Mouse (Mus musculus) granulocyte monocyte progenitor cell, adult 5-6 weeks (primary cell): ENCODE data around the gene Acnat1. TPM values are rescaled to one million over a fixed set of nuclear protein-coding genes. Genes with fewer than 3 reads are reported as not detected.
"Not testable (repeated sequence)": the region's sequence is repeated elsewhere in the genome, so short reads cannot be mapped to it uniquely, and the experiment has no call there.

ENCODE experiments used
- ATAC-seq: replicated peaks from 2 replicates; pipeline ENCODE4 v1.8.0; 2016; ENCODE audit warnings: mild to moderate bottlenecking, moderate TSS enrichment, inconsistent platforms; ENCODE audit not compliant: poor library complexity, severe bottlenecking
- total RNA-seq, 2 experiments: library from RNA; stranded (forward) in 1 of 2; stranded (reverse) in 1 of 2; fragments of 200-712, 200-1000 nt in 1 of 2; fragments of >200 nt in 1 of 2; fragmentation: Nextera tagmentation in 1 of 2; gene quantifications; 2 replicates each; pipeline ENCODE4 v1.2.3; 2014 to 2017

Acnat1 gene
- total RNA-seq, 2 experiments from 2014 or later, result not detected

GRCm38 (mm10) chr4:49469435-49470151 lies 4.1 kb downstream of the Acnat1 start:
- no peak for ATAC-seq

GRCm38 (mm10) chr4:49467360-49467759 lies 6.4 kb downstream of the Acnat1 start:
- ATAC-seq, result no peak

GRCm38 (mm10) chr4:49456171-49456570 lies 17.5 kb downstream of the Acnat1 start:
- ATAC-seq, result no peak

- ATAC-seq, result no peak
These were observed 21.7 kb downstream of the Acnat1 start for GRCm38 (mm10) chr4:49451848-49452551.

GRCm38 (mm10) chr4:49451133-49451847 lies 22.4 kb downstream of the Acnat1 start:
- not testable (repeated sequence) for ATAC-seq

GRCm38 (mm10) chr4:49436968-49437367 lies 36.7 kb downstream of the Acnat1 start:
- ATAC-seq, result not testable (repeated sequence)

- ATAC-seq, result not testable (repeated sequence)
These were observed 63.6 kb downstream of the Acnat1 start for GRCm38 (mm10) chr4:49410151-49410550.

GRCm38 (mm10) chr4:49407957-49408356 lies 65.8 kb downstream of the Acnat1 start, which contains the start of gene Acnat2:
Gene Acnat2 (minus strand): TSS chr4:49408151.
- ATAC-seq, result not testable (repeated sequence)

Other genes starting within 250 kb of the Acnat1 start
- gene Acnat2, start 65.8 kb downstream of the Acnat1 start, total RNA-seq (2014; fragmentation: Nextera tagmentation), result not detected in 2 replicates
- gene Acnat2, start 65.8 kb downstream of the Acnat1 start, total RNA-seq (2017), result not detected in 2 replicates
- gene Baat, start 32.6 kb upstream of the Acnat1 start, total RNA-seq (2014; fragmentation: Nextera tagmentation), result not detected in 2 replicates
- not detected in 2 replicates for gene Baat, start 32.6 kb upstream of the Acnat1 start, total RNA-seq (2017)
- 34.6 and 40.5 TPM in 2 replicates for gene Mrpl50, start 47.2 kb upstream of the Acnat1 start, total RNA-seq (2014; fragmentation: Nextera tagmentation)
- 38.7 and 39.9 TPM in 2 replicates for gene Mrpl50, start 47.2 kb upstream of the Acnat1 start, total RNA-seq (2017)
- 1.9 and 2.8 TPM in 2 replicates for gene Zfp189, start 47.3 kb upstream of the Acnat1 start, total RNA-seq (2014; fragmentation: Nextera tagmentation)
- 6.2 and 6.7 TPM in 2 replicates for gene Zfp189, start 47.3 kb upstream of the Acnat1 start, total RNA-seq (2017)
- not detected in 2 replicates for gene Aldob, start 75.6 kb upstream of the Acnat1 start, total RNA-seq (2014; fragmentation: Nextera tagmentation)
- not detected in 2 replicates for gene Aldob, start 75.6 kb upstream of the Acnat1 start, total RNA-seq (2017)
- gene Tmem246, start 124.0 kb upstream of the Acnat1 start, total RNA-seq (2014; fragmentation: Nextera tagmentation), result not detected in 2 replicates
- gene Tmem246, start 124.0 kb upstream of the Acnat1 start, total RNA-seq (2017), result not detected in 2 replicates
- 37.5 and 58.0 TPM in 2 replicates for gene Rnf20, start 158.1 kb upstream of the Acnat1 start, total RNA-seq (2014; fragmentation: Nextera tagmentation)
- 93.9 and 105 TPM in 2 replicates for gene Rnf20, start 158.1 kb upstream of the Acnat1 start, total RNA-seq (2017)
- gene Ppp3r2, start 208.1 kb upstream of the Acnat1 start, total RNA-seq (2014; fragmentation: Nextera tagmentation), result not detected in 2 replicates
- not detected in 2 replicates for gene Ppp3r2, start 208.1 kb upstream of the Acnat1 start, total RNA-seq (2017)